Mouse (Mus musculus) mature B cell (primary cell): Measurements from ENCODE around the gene Gsdma.
"Not testable (repeated sequence)": the region's sequence is repeated elsewhere in the genome, so short reads cannot be mapped to it uniquely, and the experiment has no call there.

Source experiments
- in situ Hi-C: fragments of 300-500 bp; cut with MboI; formaldehyde crosslinking; loops from 2 replicates; pipeline ENCODE4 v1.14.3; 2019

The Gsdma gene

DNA sequence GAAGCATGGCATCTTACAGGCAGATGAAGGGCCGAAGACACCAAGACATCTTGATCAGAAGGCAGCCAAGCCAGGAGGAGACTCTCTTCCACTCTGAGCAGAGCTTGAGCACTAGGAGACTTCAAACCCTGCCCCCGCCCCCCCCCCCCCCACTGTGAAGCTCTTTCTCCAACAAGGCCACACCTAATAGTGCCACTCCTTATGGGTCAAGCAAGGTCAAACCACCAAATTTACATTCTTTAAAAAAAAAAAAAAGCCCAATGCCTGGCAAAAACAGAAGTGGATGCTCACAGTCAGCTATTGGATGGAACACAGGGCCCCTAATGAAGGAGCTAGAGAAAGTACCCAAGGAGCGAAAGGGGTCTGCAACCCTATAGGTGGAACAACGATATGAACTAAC is 16.4 kb downstream of the Gsdma start:
- in situ Hi-C loops = not testable (repeated sequence)

- in situ Hi-C loops = no loop called here
Measured at GRCm38 (mm10) chr11:98681186-98681585, 17.0 kb downstream of the Gsdma start.

DNA sequence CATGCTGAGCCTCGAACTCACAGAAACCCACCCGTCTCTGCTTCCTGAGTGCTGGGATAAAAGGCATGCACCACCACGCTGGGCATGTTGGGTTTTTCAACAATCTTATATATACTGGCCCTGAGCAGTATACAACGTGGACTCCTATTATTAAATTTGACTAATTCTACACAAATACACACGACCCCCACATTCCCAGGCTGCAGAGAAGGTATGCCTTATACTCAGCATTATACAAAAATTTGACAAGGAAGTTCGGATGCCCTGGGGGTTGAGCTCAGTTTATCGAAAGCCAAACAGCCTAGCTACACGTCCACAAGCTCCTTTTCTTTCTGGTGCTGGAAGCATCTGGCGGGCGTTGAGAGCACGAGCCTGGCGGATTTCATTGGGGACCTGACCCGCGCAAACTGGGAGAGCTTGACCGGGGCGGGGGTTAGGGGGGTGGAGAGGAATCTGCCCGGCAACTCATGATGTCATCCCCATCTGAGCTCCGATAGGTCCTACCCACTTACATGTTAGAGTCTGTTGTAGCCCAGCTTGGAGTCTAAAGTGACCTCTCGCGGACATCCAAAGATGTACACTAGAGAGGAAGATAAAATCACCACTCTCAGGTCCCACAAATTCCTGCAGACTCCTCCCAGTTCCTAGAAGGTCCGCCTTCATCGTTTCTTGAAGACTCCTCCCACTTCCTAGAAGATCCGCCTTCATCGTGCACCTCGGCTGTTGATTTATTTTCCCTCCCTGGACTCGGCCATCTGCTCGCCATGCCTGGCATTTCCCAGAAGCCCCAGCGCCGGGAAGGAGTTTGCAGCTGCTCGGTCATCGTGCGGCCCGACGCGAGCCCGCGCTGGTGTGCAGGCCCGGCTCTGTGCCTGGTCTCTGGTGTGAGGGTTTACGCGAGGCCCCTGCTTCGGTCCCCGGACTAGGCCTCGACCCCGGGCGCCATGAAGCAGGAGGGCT is 17.9 kb downstream of the Gsdma start, which contains the start of gene Psmd3:
Psmd3 (plus strand) TSS at position 769 of the 960 bp plus-strand sequence.
- in situ Hi-C loops = no loop called here

DNA sequence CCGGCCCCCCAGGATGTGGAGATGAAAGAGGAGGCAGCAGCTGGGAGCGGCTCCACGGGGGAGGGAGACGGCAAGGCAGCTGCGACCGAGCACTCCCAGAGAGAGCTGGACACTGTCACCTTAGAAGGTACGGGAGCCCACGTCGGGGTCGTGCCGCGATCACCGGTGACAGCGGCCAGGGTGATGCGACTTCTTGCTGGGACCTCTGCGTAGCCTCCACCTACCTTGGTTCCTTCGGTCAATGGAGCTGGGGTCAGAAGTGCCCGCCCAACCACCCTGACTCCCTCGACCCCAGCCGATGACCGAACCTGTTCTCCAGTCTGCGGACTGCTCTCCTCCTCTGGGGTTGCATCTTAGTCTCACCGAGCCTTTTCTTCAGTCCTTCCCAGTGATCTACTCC is 18.7 kb downstream of the Gsdma start:
- in situ Hi-C loops = no loop called here

DNA sequence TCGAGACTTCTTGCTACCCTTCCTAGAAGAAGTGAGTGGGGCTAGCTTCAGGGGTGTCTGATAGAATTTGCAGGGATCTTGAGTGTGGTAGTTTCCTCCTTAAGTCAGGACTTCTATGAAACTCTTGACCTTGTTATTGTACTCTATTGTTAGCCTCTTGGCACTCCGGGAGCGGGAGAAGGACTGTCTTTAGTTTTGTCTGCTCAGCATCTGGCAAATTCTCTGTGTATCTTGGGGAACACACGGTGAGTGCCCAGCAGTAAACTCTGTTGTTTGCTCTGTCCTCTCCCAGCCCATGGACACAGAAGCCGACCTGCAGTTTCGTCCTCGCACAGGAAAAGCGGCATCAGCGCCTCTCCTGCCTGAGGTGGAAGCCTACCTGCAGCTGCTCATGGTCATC is 21.5 kb downstream of the Gsdma start:
- in situ Hi-C loops = no loop called here

DNA sequence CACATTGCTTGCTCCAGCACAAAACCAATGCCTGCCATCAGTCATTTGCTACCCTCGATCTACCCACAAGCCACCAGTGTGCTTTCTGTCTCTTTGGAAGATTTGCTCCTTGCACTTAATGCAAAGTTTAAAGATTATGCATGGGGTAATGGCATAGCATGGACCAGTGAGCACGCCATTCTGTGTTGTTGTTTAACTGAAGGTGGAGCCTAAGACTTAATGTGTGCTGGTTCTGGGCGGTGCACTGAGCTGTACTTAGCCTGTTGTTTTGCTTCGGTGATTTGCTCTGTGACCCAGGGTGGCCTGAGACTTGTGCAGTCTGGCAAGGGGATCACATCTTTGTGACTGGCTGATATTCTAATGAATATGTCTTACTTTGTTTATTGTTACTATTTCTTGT is 22.8 kb downstream of the Gsdma start:
- in situ Hi-C loops = no loop called here

GRCm38 (mm10) chr11:98688009-98688408 is 23.9 kb downstream of the Gsdma start:
- in situ Hi-C loops = no loop called here

DNA sequence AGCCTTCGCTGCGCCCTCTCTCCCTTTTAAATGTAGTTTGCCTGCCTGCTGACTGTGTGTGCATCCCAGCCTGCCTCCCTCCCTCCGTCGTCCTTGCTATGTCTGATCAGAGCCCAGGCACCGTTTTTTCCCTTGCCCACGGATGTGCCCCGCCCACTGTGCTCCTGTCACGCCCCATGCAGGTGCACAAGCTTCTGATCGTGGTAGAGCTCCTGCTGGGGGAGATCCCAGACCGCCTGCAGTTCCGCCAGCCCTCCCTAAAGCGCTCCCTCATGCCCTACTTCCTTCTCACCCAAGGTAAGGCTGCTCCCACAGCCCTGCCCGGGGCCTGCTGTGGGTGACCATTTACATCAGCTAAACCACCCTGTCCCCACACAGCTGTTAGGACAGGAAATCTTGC is 29.1 kb downstream of the Gsdma start:
- in situ Hi-C loops = no loop called here

DNA sequence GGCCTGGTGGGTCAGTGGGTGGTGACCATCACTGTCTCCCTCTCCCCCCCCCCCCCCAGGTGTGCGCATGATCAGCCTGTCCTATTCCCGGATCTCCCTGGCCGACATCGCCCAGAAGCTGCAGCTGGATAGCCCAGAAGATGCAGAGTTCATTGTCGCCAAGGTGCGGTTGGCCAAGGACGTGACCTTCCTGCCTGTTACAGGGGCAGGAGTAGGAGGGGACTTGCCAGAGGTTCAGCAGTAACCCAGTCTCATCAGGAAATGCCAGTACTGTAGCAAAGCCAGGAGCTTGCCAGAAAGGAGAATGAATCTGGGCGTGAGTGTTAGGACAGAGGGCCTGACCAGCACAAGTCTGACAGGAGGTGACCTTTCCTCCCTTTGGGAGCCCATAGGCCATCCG is 29.6 kb downstream of the Gsdma start:
- in situ Hi-C loops = no loop called here

- in situ Hi-C loops = no loop called here
Measured at GRCm38 (mm10) chr11:98694301-98694700, 30.1 kb downstream of the Gsdma start.

GRCm38 (mm10) chr11:98695408-98695807 is 31.3 kb downstream of the Gsdma start:
- in situ Hi-C loops = no loop called here

- in situ Hi-C loops = no loop called here
Measured at GRCm38 (mm10) chr11:98696454-98697216, 32.5 kb downstream of the Gsdma start.

DNA sequence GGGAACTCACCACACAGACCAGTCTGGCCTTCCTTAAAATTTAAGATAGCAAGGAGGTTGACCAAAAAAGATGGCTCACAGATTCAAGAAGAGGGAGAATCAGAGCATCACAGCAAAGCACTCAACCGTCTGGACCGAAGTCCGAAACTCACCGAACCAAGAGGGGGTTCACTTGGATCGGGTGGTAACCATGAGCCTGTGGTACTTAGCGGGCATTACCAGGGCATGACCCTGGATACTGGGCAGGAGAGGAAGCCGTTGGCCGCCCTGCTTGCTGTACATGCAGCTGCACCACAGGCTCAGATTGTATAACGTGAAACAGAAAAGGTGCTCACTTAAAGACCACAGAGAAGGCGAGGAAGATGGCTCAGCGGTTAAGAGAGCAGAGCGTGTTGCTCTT is 33.1 kb downstream of the Gsdma start:
- in situ Hi-C loops = no loop called here

GRCm38 (mm10) chr11:98698849-98699640 is 34.9 kb downstream of the Gsdma start:
- in situ Hi-C loops = no loop called here

GRCm38 (mm10) chr11:98699911-98700310 is 35.8 kb downstream of the Gsdma start:
- in situ Hi-C loops = no loop called here

DNA sequence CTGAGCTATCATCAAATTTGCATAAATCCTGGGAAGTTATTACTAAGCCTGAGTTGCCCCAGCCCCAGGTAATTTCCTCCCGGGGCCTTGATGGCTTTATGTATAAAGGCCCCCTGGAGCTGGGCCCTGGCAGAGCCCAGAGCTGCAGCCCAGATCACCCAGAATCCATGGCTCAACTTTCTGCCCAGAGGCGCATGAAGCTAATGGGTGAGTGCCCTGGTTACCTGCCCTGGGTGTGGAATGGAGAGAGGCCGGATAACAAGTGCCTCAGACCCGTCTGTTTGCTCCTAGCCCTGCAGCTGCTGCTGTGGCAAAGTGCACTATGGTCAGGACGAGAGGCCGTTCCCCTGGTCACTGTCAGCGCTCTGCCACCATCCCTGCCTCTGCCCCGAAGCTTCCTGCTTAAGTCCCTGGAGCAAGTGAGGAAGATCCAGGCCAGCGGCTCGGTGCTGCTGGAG is 37.1 kb downstream of the Gsdma start, which contains the start of gene Csf3:
Csf3 (plus strand) TSS at position 51 of the 458 bp plus-strand sequence.
- in situ Hi-C loops = no loop called here

DNA sequence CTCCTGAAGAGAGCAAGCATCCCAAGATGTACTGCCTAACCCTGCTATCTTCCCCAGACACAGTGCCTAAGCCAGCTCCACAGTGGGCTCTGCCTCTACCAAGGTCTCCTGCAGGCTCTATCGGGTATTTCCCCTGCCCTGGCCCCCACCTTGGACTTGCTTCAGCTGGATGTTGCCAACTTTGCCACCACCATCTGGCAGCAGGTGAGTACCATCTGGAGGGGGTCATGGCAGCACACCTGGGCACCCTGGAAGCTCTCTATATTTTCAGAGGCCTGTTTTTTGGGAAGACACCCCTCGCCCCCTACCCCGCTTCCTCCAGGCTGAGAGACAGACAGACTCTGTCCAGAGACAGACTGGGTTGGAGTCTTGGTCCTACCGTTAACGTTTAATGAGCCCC is 38.2 kb downstream of the Gsdma start:
- in situ Hi-C loops = no loop called here

DNA sequence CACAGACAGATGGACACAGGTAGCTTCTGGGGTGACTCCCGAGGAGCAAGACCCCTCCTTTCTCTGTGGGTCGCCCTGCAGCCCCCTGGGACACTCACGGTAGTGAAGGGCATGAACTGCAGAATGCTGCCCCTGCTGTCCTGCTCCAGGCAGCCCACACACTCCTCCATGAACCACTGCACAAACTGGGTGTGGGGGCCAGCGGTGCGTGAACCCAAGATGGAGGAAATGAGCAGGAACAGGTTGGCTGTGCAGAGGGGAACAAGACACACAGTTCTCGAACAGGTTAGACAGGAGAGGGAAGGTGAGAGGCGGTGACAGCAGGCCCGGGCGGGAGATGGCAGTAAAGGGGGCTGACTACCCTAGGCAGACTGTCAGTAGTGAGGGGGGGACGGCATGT is 40.9 kb downstream of the Gsdma start:
- in situ Hi-C loops = no loop called here

DNA sequence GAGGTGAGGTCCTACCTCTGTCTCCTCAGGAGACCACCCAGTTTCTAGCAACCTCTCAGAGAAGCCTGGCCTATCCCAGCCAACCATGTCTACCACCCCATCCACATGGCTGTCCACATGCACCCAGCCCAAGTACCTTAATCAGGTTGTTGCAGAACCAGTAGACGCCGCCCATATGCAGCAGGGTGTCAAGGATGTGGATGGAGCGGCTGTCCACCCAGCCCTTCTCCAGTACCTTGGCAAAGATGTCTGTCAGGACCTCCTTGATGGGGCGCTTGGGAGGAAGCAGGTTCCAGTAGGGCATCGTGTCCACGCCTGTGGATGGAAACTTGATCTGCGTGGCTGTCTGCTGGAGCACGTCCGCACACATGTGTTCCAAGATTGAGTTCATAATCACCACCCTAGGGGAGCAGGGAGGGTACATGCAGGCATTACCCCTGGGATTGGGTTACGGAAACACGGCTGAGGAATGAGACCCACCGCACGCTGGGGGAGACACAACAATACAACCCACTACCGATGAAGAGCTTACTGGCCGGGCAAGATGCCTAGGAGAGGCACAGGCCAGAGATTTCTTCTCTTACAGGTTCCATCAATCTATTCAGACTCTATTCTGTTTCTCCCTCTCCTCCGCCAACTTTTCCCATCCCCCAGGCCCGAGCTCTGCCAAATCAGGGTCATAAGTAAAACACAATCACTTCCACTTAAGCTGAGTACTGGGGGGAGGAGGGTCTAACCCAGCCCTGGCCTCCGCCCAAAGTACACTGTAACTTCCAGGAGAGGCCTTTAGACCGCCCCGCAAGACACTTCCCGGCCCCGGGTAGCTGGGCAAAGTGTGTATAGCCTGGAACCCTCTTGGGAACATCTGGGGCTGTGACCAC is 43.5 kb downstream of the Gsdma start:
- in situ Hi-C loops = no loop called here

DNA sequence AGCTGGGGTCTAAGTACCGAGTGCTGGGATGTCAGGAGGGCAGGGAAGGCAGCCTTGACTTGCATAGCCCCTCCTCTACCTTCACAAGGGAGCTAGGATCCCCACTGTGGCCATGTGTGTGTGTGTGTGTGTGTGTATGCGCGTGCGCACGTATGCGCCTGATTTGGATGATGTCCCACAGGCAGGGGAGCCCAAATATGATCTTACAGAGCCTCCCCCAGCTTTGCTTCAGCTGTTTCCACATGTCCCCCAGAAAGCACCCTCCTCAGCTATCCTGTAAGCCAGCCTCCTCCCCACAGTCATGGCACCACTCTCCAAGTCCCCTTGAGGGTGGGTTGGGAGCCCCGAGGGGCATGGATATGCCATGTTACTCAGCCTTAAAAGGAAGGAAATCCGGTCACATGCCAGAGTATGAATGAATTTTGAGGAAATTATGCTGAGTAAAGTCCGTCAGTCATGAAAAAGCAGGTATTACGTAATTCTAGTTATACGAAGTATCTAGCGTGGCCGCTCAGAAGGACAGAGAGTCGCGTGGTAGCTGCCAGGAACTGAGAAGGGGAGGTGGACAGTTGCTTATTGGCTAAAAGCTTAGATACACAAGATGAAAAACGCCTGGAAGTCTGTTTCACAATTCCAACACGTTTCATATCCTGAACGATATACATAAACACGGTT is 44.3 kb downstream of the Gsdma start:
- in situ Hi-C loops = no loop called here
